Mouse (Mus musculus): ENCODE measurements around the gene Chd1. TPM values are rescaled to one million over a fixed set of nuclear protein-coding genes. Genes with fewer than 3 reads are reported as not detected.
A peak's percentile ranks its signal among the peaks of the same experiment; 100 is the strongest.

Gene Chd1
- polyA plus RNA-seq (2015; fragmentation: Nextera tagmentation; extraction: Ambion mirVana) = 17.1 and 19.6 TPM in 2 replicates

GRCm38 (mm10) chr17:15704475-15705300 is at the start of gene Chd1:
Chd1 (plus strand) TSS chr17:15704967.
- H3K4me1 ChIP-seq (ENCODE audit: insufficient read depth, low read depth, low read length) = 0 out of 2 replicates have a peak, but pooled peaks cover 5% of the 10 kb centered on the region
- H3K27me3 ChIP-seq (replicated peaks; ENCODE audit: insufficient read depth, low read length) = no peaks in the 10 kb centered on the region
- WGBS = 0% methylated on average over 47 of the region's 124 CpGs
- no peaks in the 10 kb centered on the region for H3K9me3 ChIP-seq (ENCODE audit: low read length)
- H3K36me3 ChIP-seq (ENCODE audit: insufficient read depth, low read length) = no peaks in the 10 kb centered on the region
- peak within 1 kb of the TSS; percentile 98 for H3K27ac ChIP-seq (ENCODE audit: low read length)
- peak within 1 kb of the TSS; percentile 96 for H3K4me3 ChIP-seq (ENCODE audit: low read depth, low read length)
- peak; percentile 95 for ATAC-seq
- H3K4me2 ChIP-seq (replicated peaks; ENCODE audit: low read depth, low read length) = peak within 1 kb of the TSS; percentile 89
- peak; percentile 95 for DNase-seq (ENCODE audit: low spot score)
- peak within 1 kb of the TSS; percentile 85 for H3K9ac ChIP-seq (replicated peaks; ENCODE audit: low read depth)
- no peak for TF ChIP-seq EP300 (IDR thresholded peaks at IDR 0.05)
- no peak; the same call in 1 of the 2 replicates for TF ChIP-seq CTCF (IDR thresholded peaks at IDR 0.05)

GRCm38 (mm10) chr17:15656881-15657607 is 47.7 kb upstream of the Chd1 start:
- ATAC-seq = peak; percentile 85
- H3K9ac ChIP-seq (replicated peaks; ENCODE audit: low read depth) = no peak overlapping the region

GRCm38 (mm10) chr17:15672870-15673269 is 31.9 kb upstream of the Chd1 start:
- WGBS = 40% methylated on average over 5 of the region's 5 CpGs
- H3K36me3 ChIP-seq (ENCODE audit: insufficient read depth, low read length) = no peaks in the 10 kb centered on the region
- H3K27ac ChIP-seq (ENCODE audit: low read length) = no peak overlapping the region
- H3K9ac ChIP-seq (replicated peaks; ENCODE audit: low read depth) = no peak overlapping the region
- H3K4me1 ChIP-seq (ENCODE audit: insufficient read depth, low read depth, low read length) = no peaks in the 10 kb centered on the region
- H3K27me3 ChIP-seq (replicated peaks; ENCODE audit: insufficient read depth, low read length) = no peaks in the 10 kb centered on the region
- H3K9me3 ChIP-seq (ENCODE audit: low read length) = no peaks in the 10 kb centered on the region
- H3K4me2 ChIP-seq (replicated peaks; ENCODE audit: low read depth, low read length) = no peak overlapping the region
- TF ChIP-seq EP300 (IDR thresholded peaks at IDR 0.05) = no peak
- no peak for TF ChIP-seq CTCF (IDR thresholded peaks at IDR 0.05)
- H3K4me3 ChIP-seq (ENCODE audit: low read depth, low read length) = no peak overlapping the region
- ATAC-seq (0 out of 2 replicates have a peak, but pooled peaks have one; percentile 9), DNase-seq (ENCODE audit: low spot score) (peak; percentile 59)

More at GRCm38 (mm10) chr17:15656881-15657607, 47.7 kb upstream of the Chd1 start:
- Histone ChIP-seq H3K36me3 (ENCODE audit: insufficient read depth, low read length) (no peaks in the 10 kb centered on the region), H3K27ac (ENCODE audit: low read length) (no peak overlapping the region), H3K4me3 (ENCODE audit: low read depth, low read length) (no peak overlapping the region), H3K9me3 (ENCODE audit: low read length) (no peaks in the 10 kb centered on the region), H3K27me3 (replicated peaks; ENCODE audit: insufficient read depth, low read length) (no peaks in the 10 kb centered on the region), H3K4me1 (ENCODE audit: insufficient read depth, low read depth, low read length) (no peaks in the 10 kb centered on the region), H3K4me2 (replicated peaks; ENCODE audit: low read depth, low read length) (peak overlapping the region; percentile 30; the same call in 1 of the 2 replicates)
- no peak for TF ChIP-seq EP300 (IDR thresholded peaks at IDR 0.05)
- TF ChIP-seq CTCF (IDR thresholded peaks at IDR 0.05) = peak; percentile 17
- DNase-seq (ENCODE audit: low spot score) = peak; percentile 31
- 12% methylated on average over 6 of the region's 6 CpGs for WGBS

GRCm38 (mm10) chr17:15677970-15678645 is 26.7 kb upstream of the Chd1 start:
- TF ChIP-seq EP300 (IDR thresholded peaks at IDR 0.05) = no peak
- TF ChIP-seq CTCF (IDR thresholded peaks at IDR 0.05) = no peak
- ATAC-seq (no peak), DNase-seq (ENCODE audit: low spot score) (no peak)
- Histone ChIP-seq H3K27me3 (replicated peaks; ENCODE audit: insufficient read depth, low read length) (no peaks in the 10 kb centered on the region), H3K4me1 (ENCODE audit: insufficient read depth, low read depth, low read length) (no peaks in the 10 kb centered on the region), H3K36me3 (ENCODE audit: insufficient read depth, low read length) (no peaks in the 10 kb centered on the region), H3K4me3 (ENCODE audit: low read depth, low read length) (no peak overlapping the region), H3K4me2 (replicated peaks; ENCODE audit: low read depth, low read length) (no peak overlapping the region), H3K9me3 (ENCODE audit: low read length) (no peaks in the 10 kb centered on the region), H3K27ac (ENCODE audit: low read length) (no peak overlapping the region), H3K9ac (replicated peaks; ENCODE audit: low read depth) (no peak overlapping the region)
- 28% methylated on average over 6 of the region's 6 CpGs for WGBS

GRCm38 (mm10) chr17:15679966-15680630 is 24.7 kb upstream of the Chd1 start:
- ATAC-seq = no peak
- no peak for DNase-seq (ENCODE audit: low spot score)
- 84% methylated on average over 9 of the region's 9 CpGs for WGBS

More at GRCm38 (mm10) chr17:15679966-15680630, 24.7 kb upstream of the Chd1 start:
- Histone ChIP-seq H3K36me3 (ENCODE audit: insufficient read depth, low read length) (no peaks in the 10 kb centered on the region), H3K9me3 (ENCODE audit: low read length) (no peaks in the 10 kb centered on the region), H3K9ac (replicated peaks; ENCODE audit: low read depth) (no peak overlapping the region), H3K27me3 (replicated peaks; ENCODE audit: insufficient read depth, low read length) (no peaks in the 10 kb centered on the region), H3K4me2 (replicated peaks; ENCODE audit: low read depth, low read length) (no peak overlapping the region), H3K4me1 (ENCODE audit: insufficient read depth, low read depth, low read length) (no peaks in the 10 kb centered on the region), H3K27ac (ENCODE audit: low read length) (no peak overlapping the region), H3K4me3 (ENCODE audit: low read depth, low read length) (no peak overlapping the region)
- TF ChIP-seq CTCF (IDR thresholded peaks at IDR 0.05) = no peak
- TF ChIP-seq EP300 (IDR thresholded peaks at IDR 0.05) = no peak

Measured in lung, postnatal 0 days (tissue).